Mouse (Mus musculus) olfactory bulb, adult 2 months (tissue): ENCODE data around the gene Cd81.

ENCODE experiments used
- CTCF ChIP-seq: fragments of 200-500 bp; IDR thresholded peaks from 2 replicates; pipeline ENCODE4 v1.5.1; 2012; ENCODE audit warnings: low read depth, mild to moderate bottlenecking, low read length, moderate library complexity; ENCODE audit not compliant: insufficient read depth
- POLR2A ChIP-seq: fragments of 200-500 bp; IDR thresholded peaks from 2 replicates; pipeline ENCODE4 v1.6.1; 2012; ENCODE audit warnings: mild to moderate bottlenecking, low read depth, low read length, moderate library complexity; ENCODE audit not compliant: insufficient read depth

DNA sequence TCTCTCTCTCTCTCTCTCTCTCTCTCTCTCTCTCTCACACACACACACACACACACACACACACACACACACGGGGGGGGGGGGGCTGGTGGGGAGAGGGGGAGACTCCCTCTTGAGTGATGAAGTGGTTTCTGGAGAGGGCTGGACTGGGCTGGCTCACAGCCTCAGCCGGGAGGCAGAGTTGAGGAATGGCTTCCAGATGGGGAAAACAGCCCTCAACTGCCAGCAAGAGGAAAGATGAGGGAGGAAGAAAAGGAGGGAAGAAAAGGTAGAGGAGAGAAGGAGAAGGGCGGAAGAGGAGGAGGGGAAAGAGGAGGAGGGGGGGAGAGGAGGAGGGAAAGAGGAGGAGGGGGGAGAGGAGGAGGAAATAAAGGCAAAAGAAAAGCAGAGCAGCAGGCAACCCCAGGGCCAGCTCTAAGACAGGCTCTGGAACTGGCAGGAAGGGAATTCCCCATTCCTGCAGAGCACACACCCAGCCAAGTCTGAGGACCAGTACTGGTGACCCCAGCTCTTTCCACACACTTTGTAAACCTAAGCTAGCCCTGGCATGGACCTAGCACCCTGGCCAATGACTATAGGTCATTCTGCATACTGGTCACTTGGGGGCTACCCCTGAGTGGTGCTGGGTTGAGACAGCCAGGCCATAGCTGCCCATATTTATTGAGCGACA lies 43.4 kb upstream of the Cd81 start:
- TF ChIP-seq CTCF (no peak), POLR2A (no peak)
